Mouse (Mus musculus): ENCODE measurements around the gene Lrp5. TPM values are rescaled to one million over a fixed set of nuclear protein-coding genes. Genes with fewer than 3 reads are reported as not detected.

Gene Lrp5
- polyA plus RNA-seq (2011; ENCODE audit: insufficient read depth, insufficient read length, low replicate concordance, missing spikeins) = 4.5 and 5.8 TPM in 2 replicates

- H3K27ac ChIP-seq (ENCODE audit: control insufficient read depth, insufficient read depth, low read depth, low read length, poor library complexity) = peak within 1 kb of the TSS; percentile 61
- peaks cover 4% of the 10 kb centered on the region for H3K4me1 ChIP-seq (ENCODE audit: control insufficient read depth, insufficient read depth, low read length)
- TF ChIP-seq CTCF (IDR thresholded peaks at IDR 0.05; ENCODE audit: control insufficient read depth, insufficient read depth, low read length) (no peak), POLR2A (IDR thresholded peaks at IDR 0.05; ENCODE audit: borderline replicate concordance, control insufficient read depth, low read depth, low read length) (no peak)
- 1% methylated on average over 78 of the region's 83 CpGs for WGBS
- H3K4me3 ChIP-seq (replicated peaks; ENCODE audit: control insufficient read depth, low read depth, low read length) = peak within 1 kb of the TSS; percentile 54
These were observed at the start of gene Lrp5 for GRCm38 (mm10) chr19:3686215-3686894. Gene Lrp5 (minus strand): TSS chr19:3686564.

GRCm38 (mm10) chr19:3736001-3736400, 49.6 kb upstream of the Lrp5 start:
- no peaks in the 10 kb centered on the region for H3K4me1 ChIP-seq (ENCODE audit: control insufficient read depth, insufficient read depth, low read length)
- H3K4me3 ChIP-seq (replicated peaks; ENCODE audit: control insufficient read depth, low read depth, low read length) = no peak overlapping the region
- TF ChIP-seq CTCF (IDR thresholded peaks at IDR 0.05; ENCODE audit: control insufficient read depth, insufficient read depth, low read length) (no peak), POLR2A (IDR thresholded peaks at IDR 0.05; ENCODE audit: borderline replicate concordance, control insufficient read depth, low read depth, low read length) (no peak)
- H3K27ac ChIP-seq (ENCODE audit: control insufficient read depth, insufficient read depth, low read depth, low read length, poor library complexity) = no peak overlapping the region
- WGBS = 78% methylated on average over 3 of the region's 3 CpGs

- 53% methylated on average over 7 of the region's 7 CpGs for WGBS
- H3K4me1 ChIP-seq (ENCODE audit: control insufficient read depth, insufficient read depth, low read length) = no peaks in the 10 kb centered on the region
- H3K27ac ChIP-seq (ENCODE audit: control insufficient read depth, insufficient read depth, low read depth, low read length, poor library complexity) = no peak overlapping the region
- no peak overlapping the region for H3K4me3 ChIP-seq (replicated peaks; ENCODE audit: control insufficient read depth, low read depth, low read length)
- no peak for TF ChIP-seq CTCF (IDR thresholded peaks at IDR 0.05; ENCODE audit: control insufficient read depth, insufficient read depth, low read length)
- TF ChIP-seq POLR2A (IDR thresholded peaks at IDR 0.05; ENCODE audit: borderline replicate concordance, control insufficient read depth, low read depth, low read length) = no peak
These were observed 44.6 kb upstream of the Lrp5 start for GRCm38 (mm10) chr19:3730781-3731646.

- Histone ChIP-seq H3K4me1 (ENCODE audit: control insufficient read depth, insufficient read depth, low read length) (no peaks in the 10 kb centered on the region), H3K27ac (ENCODE audit: control insufficient read depth, insufficient read depth, low read depth, low read length, poor library complexity) (no peak overlapping the region), H3K4me3 (replicated peaks; ENCODE audit: control insufficient read depth, low read depth, low read length) (no peak overlapping the region)
- TF ChIP-seq POLR2A (IDR thresholded peaks at IDR 0.05; ENCODE audit: borderline replicate concordance, control insufficient read depth, low read depth, low read length) = no peak
- no peak for TF ChIP-seq CTCF (IDR thresholded peaks at IDR 0.05; ENCODE audit: control insufficient read depth, insufficient read depth, low read length)
- 57% methylated on average over 2 of the region's 2 CpGs for WGBS
These were observed 42.5 kb upstream of the Lrp5 start for GRCm38 (mm10) chr19:3728901-3729300.

- 0% methylated on average over 1 of the region's 1 CpGs for WGBS
- Histone ChIP-seq H3K27ac (ENCODE audit: control insufficient read depth, insufficient read depth, low read depth, low read length, poor library complexity) (no peak overlapping the region), H3K4me1 (ENCODE audit: control insufficient read depth, insufficient read depth, low read length) (no peaks in the 10 kb centered on the region; the same call in 1 of the 2 replicates), H3K4me3 (replicated peaks; ENCODE audit: control insufficient read depth, low read depth, low read length) (no peak overlapping the region)
- no peak for TF ChIP-seq POLR2A (IDR thresholded peaks at IDR 0.05; ENCODE audit: borderline replicate concordance, control insufficient read depth, low read depth, low read length)
- TF ChIP-seq CTCF (IDR thresholded peaks at IDR 0.05; ENCODE audit: control insufficient read depth, insufficient read depth, low read length) = peak; percentile 45
These were observed 38.4 kb upstream of the Lrp5 start for GRCm38 (mm10) chr19:3724779-3725178.

GRCm38 (mm10) chr19:3723904-3724303, 37.5 kb upstream of the Lrp5 start:
- H3K4me3 ChIP-seq (replicated peaks; ENCODE audit: control insufficient read depth, low read depth, low read length) = no peak overlapping the region
- WGBS = 77% methylated on average over 4 of the region's 4 CpGs
- TF ChIP-seq CTCF (IDR thresholded peaks at IDR 0.05; ENCODE audit: control insufficient read depth, insufficient read depth, low read length) (peak; percentile 44; the same call in 1 of the 2 replicates), POLR2A (IDR thresholded peaks at IDR 0.05; ENCODE audit: borderline replicate concordance, control insufficient read depth, low read depth, low read length) (no peak)

GRCm38 (mm10) chr19:3723170-3723569, 36.8 kb upstream of the Lrp5 start:
- Histone ChIP-seq H3K27ac (ENCODE audit: control insufficient read depth, insufficient read depth, low read depth, low read length, poor library complexity) (peak overlapping the region; percentile 49), H3K4me3 (replicated peaks; ENCODE audit: control insufficient read depth, low read depth, low read length) (no peak overlapping the region), H3K4me1 (ENCODE audit: control insufficient read depth, insufficient read depth, low read length) (peaks cover 1% of the 10 kb centered on the region)
- TF ChIP-seq POLR2A (IDR thresholded peaks at IDR 0.05; ENCODE audit: borderline replicate concordance, control insufficient read depth, low read depth, low read length) = no peak
- no peak for TF ChIP-seq CTCF (IDR thresholded peaks at IDR 0.05; ENCODE audit: control insufficient read depth, insufficient read depth, low read length)
- WGBS = 47% methylated on average over 9 of the region's 9 CpGs

More at GRCm38 (mm10) chr19:3723904-3724303, 37.5 kb upstream of the Lrp5 start:
- Histone ChIP-seq H3K27ac (ENCODE audit: control insufficient read depth, insufficient read depth, low read depth, low read length, poor library complexity) (no peak overlapping the region), H3K4me1 (ENCODE audit: control insufficient read depth, insufficient read depth, low read length) (peaks cover 1% of the 10 kb centered on the region)

GRCm38 (mm10) chr19:3719362-3719891, 33.1 kb upstream of the Lrp5 start:
- under 1% methylated on average over 27 of the region's 27 CpGs for WGBS
- Histone ChIP-seq H3K4me1 (ENCODE audit: control insufficient read depth, insufficient read depth, low read length) (peaks cover 1% of the 10 kb centered on the region), H3K27ac (ENCODE audit: control insufficient read depth, insufficient read depth, low read depth, low read length, poor library complexity) (peak overlapping the region; percentile 46; the same call in 1 of the 2 replicates), H3K4me3 (replicated peaks; ENCODE audit: control insufficient read depth, low read depth, low read length) (peak overlapping the region; percentile 68)
- TF ChIP-seq CTCF (IDR thresholded peaks at IDR 0.05; ENCODE audit: control insufficient read depth, insufficient read depth, low read length) (peak; percentile 71), POLR2A (IDR thresholded peaks at IDR 0.05; ENCODE audit: borderline replicate concordance, control insufficient read depth, low read depth, low read length) (0 out of 2 replicates have a peak, but pooled peaks have one; percentile 34)
